Mouse (Mus musculus) lung, embryonic 15.5 days (tissue): ENCODE results near the gene 6820408C15Rik. TPM values are rescaled to one million over a fixed set of nuclear protein-coding genes. Genes with fewer than 3 reads are reported as not detected.
"Not testable (repeated sequence)": the region's sequence is repeated elsewhere in the genome, so short reads cannot be mapped to it uniquely, and the experiment has no call there.

Source experiments
- ATAC-seq: fragments of 200-750 bp; cut with Nextera tagmentation; 2 replicates; pipeline ENCODE4 v1.8.0; 2017; ENCODE audit warnings: moderate number of reproducible peaks, borderline replicate concordance; ENCODE audit not compliant: low FRiP score, low TSS enrichment; ENCODE audit errors: extremely low read depth
- H3K27ac ChIP-seq: fragments of 300-500 bp; sonication (generic); 2 replicates; pipeline ENCODE4 v1.5.1; 2015; ENCODE audit warnings: moderate library complexity, mild to moderate bottlenecking, inconsistent platforms
- H3K27me3 ChIP-seq: fragments of 300-500 bp; sonication (generic); 2 replicates; pipeline ENCODE4 v1.6.1; 2015; ENCODE audit warnings: inconsistent platforms
- H3K36me3 ChIP-seq: fragments of 300-500 bp; sonication (generic); 2 replicates; pipeline ENCODE4 v1.6.1; 2015; ENCODE audit warnings: inconsistent platforms
- H3K4me1 ChIP-seq: fragments of 300-500 bp; sonication (generic); 2 replicates; pipeline ENCODE4 v1.6.1; 2015; ENCODE audit warnings: inconsistent platforms
- H3K4me2 ChIP-seq: fragments of 300-500 bp; sonication (generic); 2 replicates; pipeline ENCODE4 v1.6.1; 2015; ENCODE audit warnings: inconsistent platforms, mild to moderate bottlenecking, moderate library complexity
- H3K4me3 ChIP-seq: fragments of 300-500 bp; sonication (generic); 2 replicates; pipeline ENCODE4 v1.5.1; 2015; ENCODE audit warnings: mild to moderate bottlenecking, inconsistent platforms
- H3K9ac ChIP-seq: fragments of 300-500 bp; sonication (generic); 2 replicates; pipeline ENCODE4 v1.6.1; 2015; ENCODE audit warnings: inconsistent platforms
- H3K9me3 ChIP-seq: fragments of 300-500 bp; sonication (generic); 2 replicates; pipeline ENCODE4 v1.6.1; 2016; ENCODE audit warnings: inconsistent platforms
- WGBS: fragments of 180-500 bp; shearing (Covaris S2); methylation state at CpG from one replicate; pipeline ENCODE4 v1.1.7; 2015; 5-methylcytosine and 5-hydroxymethylcytosine counted together
- polyA plus RNA-seq: library from polyadenylated mRNA; unstranded; fragments of >200 nt; fragmentation: Nextera tagmentation; extraction: Ambion mirVana; gene quantifications from 2 replicates; pipeline ENCODE4 v1.2.1, GENCODE M21; 2015

The 6820408C15Rik gene
- polyA plus RNA-seq, 1 experiment from 2014 or later, result 3.0 TPM

DNA sequence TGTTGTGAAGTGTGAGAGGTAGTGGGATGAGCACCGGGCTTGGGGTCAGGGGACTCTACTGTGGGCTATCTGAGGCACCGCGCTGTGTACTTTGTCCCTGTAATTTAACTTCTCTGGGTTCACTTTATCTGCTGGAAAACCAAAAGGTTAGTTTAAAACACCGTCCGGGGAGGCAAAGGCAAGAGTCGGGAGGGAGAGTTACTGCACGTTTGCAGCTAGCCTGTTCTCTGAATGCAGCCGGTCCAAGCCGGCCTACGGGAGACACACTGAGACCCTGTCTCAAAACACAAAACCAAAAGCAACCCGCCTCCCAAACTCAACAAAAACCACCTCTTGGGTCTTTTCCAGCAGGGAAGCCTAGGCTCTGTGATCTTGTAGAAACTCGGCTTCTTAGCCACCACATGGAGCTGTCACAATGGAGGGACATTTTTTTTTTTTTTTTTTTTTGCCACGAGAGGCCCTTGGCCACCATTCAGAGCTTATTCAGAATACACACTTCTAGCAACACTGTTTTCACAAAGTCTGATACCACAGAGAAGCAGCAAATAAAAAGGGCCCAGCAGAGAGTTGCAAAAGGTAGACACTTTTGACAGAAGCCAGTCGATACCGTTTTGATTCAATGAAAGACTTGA, 2.7 kb upstream of the 6820408C15Rik start:
- no peak for ATAC-seq
- H3K9me3 ChIP-seq, result no peaks in the 10 kb centered on the region
- WGBS, result 2% methylated on average over 15 of the region's 15 CpGs
- peak overlapping the region; percentile 82 for H3K4me2 ChIP-seq
- H3K27ac ChIP-seq, result peak overlapping the region; percentile 99
- H3K27me3 ChIP-seq, result no peaks in the 10 kb centered on the region
- peak overlapping the region; percentile 81 for H3K4me3 ChIP-seq
- H3K9ac ChIP-seq, result peak overlapping the region; percentile 94
- H3K36me3 ChIP-seq, result no peaks in the 10 kb centered on the region
- peaks cover 33% of the 10 kb centered on the region for H3K4me1 ChIP-seq

DNA sequence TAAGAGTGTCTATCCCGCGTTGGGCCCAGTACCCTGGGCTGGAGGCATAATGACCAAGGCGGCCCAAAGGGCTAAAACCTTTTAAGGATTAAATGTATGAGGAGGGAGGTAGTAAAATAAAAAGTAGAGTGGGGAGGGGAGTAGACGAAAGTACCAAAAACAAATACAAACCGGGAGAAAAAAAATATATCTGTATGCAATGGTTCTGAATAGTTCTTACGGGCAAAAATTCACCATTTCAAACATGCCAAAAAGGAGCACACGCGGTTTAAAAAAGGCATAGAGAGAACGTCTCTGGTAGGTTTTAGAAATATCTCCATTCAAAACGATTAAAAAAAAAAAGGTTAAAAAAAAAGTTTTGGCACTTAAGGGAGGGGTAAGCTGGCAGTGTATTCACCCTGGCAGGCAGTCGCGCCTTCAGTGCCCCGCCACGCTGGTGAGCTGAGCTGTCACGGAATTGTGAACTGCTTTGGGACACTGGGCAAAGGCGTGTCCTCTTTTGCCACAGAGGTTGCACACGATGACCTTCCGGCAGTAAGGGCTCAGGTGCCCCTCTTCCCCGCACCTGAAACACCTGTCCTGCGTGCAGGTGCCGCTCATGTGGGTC, 2.1 kb upstream of the 6820408C15Rik start:
- peak overlapping the region; percentile 94 for H3K9ac ChIP-seq
- H3K4me3 ChIP-seq, result peak overlapping the region; percentile 81
- no peaks in the 10 kb centered on the region for H3K27me3 ChIP-seq
- H3K36me3 ChIP-seq, result no peaks in the 10 kb centered on the region
- peak overlapping the region; percentile 82 for H3K4me2 ChIP-seq
- H3K4me1 ChIP-seq, result peaks cover 33% of the 10 kb centered on the region
- peak overlapping the region; percentile 99 for H3K27ac ChIP-seq
- H3K9me3 ChIP-seq, result no peaks in the 10 kb centered on the region
- WGBS, result 2% methylated on average over 21 of the region's 21 CpGs
- no peak for ATAC-seq

DNA sequence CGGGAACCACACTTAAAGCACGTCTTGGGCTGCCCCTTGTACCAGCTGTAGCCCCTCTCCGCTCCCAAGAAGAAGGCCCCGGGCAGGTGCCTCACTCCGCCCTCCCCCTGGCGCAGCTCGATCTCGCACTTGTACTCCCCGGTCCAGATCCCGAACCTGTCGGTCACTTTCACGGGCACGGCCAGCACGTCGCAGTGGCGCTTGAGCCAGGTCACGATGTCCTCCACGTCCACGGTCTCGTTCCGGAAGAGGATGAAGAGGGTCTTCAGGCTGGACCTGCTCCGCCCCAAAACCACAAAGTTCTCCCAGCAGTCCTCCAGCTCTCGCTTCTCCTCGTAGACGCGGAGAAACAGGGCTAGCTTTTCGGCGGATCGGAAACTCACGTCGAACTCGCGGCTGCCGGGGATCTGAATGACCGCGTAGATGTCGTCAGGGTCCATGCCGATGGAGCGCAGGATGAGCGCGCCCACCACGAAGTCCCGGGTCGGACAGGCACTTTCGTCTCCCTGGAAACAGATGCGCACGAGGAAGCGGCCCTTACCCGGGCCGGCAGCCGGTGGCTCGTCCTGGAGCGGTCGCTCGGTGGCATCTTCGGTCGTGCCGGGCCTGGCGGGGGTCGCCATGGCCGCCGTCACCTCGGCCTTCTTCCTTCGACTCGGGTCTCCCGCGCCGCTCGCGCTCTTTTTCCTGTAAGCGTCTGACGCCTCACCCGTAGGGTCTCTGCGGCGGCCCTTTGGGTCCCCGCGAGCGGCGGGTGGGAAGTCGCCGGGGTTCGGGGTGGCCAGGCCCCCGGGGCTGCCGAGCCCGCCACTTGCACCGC, 1.4 kb upstream of the 6820408C15Rik start:
- H3K4me3 ChIP-seq, result peak overlapping the region; percentile 81
- peak overlapping the region; percentile 82 for H3K4me2 ChIP-seq
- no peaks in the 10 kb centered on the region for H3K36me3 ChIP-seq
- H3K27me3 ChIP-seq, result no peaks in the 10 kb centered on the region
- H3K27ac ChIP-seq, result peak overlapping the region; percentile 99
- ATAC-seq, result no peak
- under 1% methylated on average over 86 of the region's 86 CpGs for WGBS
- H3K9ac ChIP-seq, result peak overlapping the region; percentile 94
- H3K4me1 ChIP-seq, result peaks cover 33% of the 10 kb centered on the region
- H3K9me3 ChIP-seq, result no peaks in the 10 kb centered on the region

DNA sequence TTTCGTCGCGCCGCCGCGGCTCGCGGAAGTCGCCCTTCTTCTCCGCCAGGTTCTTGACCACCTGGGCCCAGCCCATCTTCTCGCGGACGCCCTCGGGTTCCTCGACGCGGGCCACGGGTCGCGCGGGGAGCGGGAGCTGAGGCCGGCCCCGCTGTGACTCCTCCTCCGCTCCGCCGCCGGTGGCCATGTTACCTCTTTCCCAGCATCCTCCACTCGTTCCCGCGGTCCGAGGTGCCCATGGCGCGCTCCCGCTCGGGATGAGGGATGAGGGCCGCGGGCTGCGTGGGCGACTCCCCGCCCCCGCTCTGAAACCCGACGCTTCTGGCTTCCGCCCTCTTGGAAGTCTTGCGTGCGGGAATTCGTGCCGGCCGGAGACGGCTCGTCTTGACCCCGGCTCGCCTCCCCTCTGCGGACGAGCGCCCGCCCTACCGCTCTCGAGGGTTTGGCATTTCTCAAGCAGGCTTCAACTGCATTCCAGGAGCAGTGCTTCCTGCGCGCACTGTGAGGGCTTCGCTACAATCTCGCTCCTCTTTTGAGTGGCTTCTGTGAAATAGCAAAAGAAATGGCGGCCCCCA, 709 bp upstream of the 6820408C15Rik start, which contains the start of gene Zcchc3:
Gene Zcchc3, minus strand, starts transcription at position 437 of the 575 bp plus-strand sequence.
- peak within 1 kb of the TSS; percentile 82 for H3K4me2 ChIP-seq
- no peaks in the 10 kb centered on the region for H3K36me3 ChIP-seq
- ATAC-seq, result peak; percentile 85
- H3K27me3 ChIP-seq, result no peaks in the 10 kb centered on the region
- H3K9me3 ChIP-seq, result no peaks in the 10 kb centered on the region
- peak within 1 kb of the TSS; percentile 99 for H3K27ac ChIP-seq
- peak within 1 kb of the TSS; percentile 94 for H3K9ac ChIP-seq
- H3K4me3 ChIP-seq, result peak within 1 kb of the TSS; percentile 81
- peaks cover 27% of the 10 kb centered on the region for H3K4me1 ChIP-seq
- under 1% methylated on average over 64 of the region's 65 CpGs for WGBS

- Histone ChIP-seq H3K4me2 (peak overlapping the region; percentile 82), H3K4me1 (peaks cover 16% of the 10 kb centered on the region), H3K9ac (peak overlapping the region; percentile 94; the same call in 1 of the 2 replicates), H3K36me3 (no peaks in the 10 kb centered on the region), H3K4me3 (peak overlapping the region; percentile 81), H3K27me3 (no peaks in the 10 kb centered on the region), H3K27ac (peak overlapping the region; percentile 99), H3K9me3 (no peaks in the 10 kb centered on the region)
- 92% methylated on average over 3 of the region's 3 CpGs for WGBS
- no peak for ATAC-seq
Measured at GRCm38 (mm10) chr2:152415786-152416185, 399 bp downstream of the 6820408C15Rik start.

DNA sequence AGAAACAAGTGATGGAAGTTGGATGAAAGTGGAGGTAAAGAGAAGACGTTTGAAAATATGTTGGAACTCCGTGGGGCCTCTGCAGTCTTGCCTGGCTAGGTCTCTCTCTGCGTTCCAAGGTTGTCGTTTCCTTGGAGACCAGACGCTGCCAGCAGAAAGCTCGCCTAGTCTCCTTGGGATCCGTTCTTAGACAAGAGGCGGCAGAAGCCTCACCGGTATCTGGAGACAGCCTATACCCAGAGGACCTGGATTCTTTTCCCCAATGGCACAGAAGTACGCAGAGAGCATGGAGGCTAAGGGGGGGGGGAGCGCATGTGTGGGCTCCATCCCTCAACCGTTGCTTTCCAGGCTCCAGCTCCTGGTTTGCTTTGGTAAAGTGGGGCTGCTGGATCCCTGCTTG, 12.1 kb downstream of the 6820408C15Rik start:
- H3K4me1 ChIP-seq, result peaks cover 11% of the 10 kb centered on the region
- no peaks in the 10 kb centered on the region for H3K9me3 ChIP-seq
- no peak overlapping the region for H3K27ac ChIP-seq
- peak overlapping the region; percentile 43 for H3K4me2 ChIP-seq
- H3K27me3 ChIP-seq, result no peaks in the 10 kb centered on the region
- H3K36me3 ChIP-seq, result no peaks in the 10 kb centered on the region
- H3K9ac ChIP-seq, result no peak overlapping the region
- no peak for ATAC-seq
- H3K4me3 ChIP-seq, result no peak overlapping the region; the same call in 1 of the 2 replicates
- WGBS, result 4% methylated on average over 12 of the region's 12 CpGs

DNA sequence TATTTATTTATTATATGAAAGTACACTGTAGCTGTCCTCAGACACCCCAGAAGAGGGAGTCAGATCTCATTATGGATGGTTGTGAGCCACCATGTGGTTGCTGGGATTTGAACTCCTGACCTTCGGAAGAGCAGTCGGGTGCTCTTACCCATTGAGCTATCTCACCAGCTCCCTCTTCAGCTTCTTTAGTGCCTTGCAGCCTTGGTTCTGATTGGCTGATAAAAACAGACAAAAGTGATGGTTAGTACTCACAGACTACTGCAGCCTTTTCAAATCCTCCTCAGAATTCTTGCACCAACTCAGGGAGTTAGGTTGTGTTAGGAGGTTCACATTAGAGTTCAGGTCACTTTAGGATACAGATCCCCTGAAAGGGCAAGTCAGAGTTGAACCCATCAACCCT, 13.1 kb downstream of the 6820408C15Rik start:
- H3K9me3 ChIP-seq, H3K9ac ChIP-seq, ATAC-seq, H3K27me3 ChIP-seq, H3K4me2 ChIP-seq, H3K4me3 ChIP-seq, H3K27ac ChIP-seq, H3K36me3 ChIP-seq: not testable (repeated sequence)
- 83% methylated on average over 2 of the region's 2 CpGs for WGBS
- peaks cover 11% of the 10 kb centered on the region for H3K4me1 ChIP-seq

DNA sequence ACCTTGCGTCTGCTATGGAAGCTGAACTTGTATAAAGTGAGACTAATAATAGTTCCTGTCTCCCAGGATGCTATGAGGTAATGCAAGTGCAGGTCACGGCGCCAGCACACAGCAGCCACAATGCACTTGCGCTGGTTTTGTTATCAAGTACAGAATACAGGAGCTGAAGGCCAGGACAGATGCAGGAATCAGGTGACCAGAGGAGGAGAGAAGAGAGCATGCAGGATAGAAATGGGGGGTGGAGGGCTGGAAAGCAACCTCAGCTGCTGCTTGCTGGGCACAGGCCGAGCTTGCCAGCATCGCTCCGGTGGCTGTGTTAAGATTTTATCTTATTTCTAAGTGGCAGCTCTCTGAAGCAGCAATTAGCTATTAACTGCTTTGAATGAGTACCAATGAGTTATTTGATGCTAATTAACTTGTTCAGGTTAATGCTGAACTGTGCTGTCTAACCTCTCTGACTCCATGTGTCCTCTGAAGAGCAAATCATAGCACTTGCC, 21.1 kb downstream of the 6820408C15Rik start:
- ATAC-seq, result no peak
- H3K9me3 ChIP-seq, result no peaks in the 10 kb centered on the region
- no peak overlapping the region for H3K27ac ChIP-seq
- 78% methylated on average over 7 of the region's 7 CpGs for WGBS
- H3K4me3 ChIP-seq, result no peak overlapping the region
- no peak overlapping the region for H3K9ac ChIP-seq
- no peak overlapping the region for H3K4me2 ChIP-seq
- peaks cover 10% of the 10 kb centered on the region; the same call in 1 of the 2 replicates for H3K4me1 ChIP-seq
- H3K27me3 ChIP-seq, result no peaks in the 10 kb centered on the region
- no peaks in the 10 kb centered on the region for H3K36me3 ChIP-seq

DNA sequence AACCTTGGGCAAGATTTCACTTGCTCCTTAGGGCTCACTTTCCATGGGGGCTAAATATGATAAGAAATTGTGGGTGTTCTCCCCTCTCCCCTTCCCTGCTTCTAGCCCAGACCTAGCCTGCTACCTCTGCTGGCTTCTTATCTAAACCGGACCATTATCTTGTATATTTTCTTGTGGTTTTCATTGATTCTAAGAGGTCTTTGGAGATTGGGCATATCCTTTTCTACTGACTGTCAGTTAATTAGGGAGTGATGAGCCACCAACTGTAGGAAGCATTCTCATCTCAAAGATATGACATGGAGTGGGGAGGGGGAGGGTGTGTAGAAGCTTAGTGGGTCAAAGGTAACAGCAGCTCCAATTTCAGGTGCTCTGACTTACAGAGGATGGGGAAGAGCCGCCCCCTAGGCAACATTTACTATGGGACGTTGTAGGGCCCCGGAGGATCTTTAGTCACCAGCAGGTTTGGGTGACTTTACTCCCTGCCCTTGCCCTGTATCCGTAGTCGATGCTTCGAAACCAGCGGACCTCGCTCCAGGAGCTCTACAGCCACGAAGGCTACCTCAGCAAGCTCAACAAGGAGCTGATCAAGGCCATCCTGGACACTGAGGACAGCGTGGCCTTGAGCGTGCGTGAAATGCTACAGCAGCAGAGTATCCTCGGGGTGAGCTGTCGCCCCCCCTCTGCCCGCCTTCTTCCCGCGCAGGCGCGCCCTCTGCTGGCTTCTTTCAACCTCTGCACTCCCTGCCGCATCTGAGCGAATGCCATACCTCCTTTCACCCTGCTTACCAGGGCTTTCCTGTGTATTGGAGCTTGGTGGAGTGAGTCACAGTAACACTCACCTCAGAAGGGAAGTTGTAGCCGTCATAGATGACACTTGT, 21.8 kb downstream of the 6820408C15Rik start:
- WGBS, result 3% methylated on average over 23 of the region's 23 CpGs
- Histone ChIP-seq H3K4me1 (peaks cover 10% of the 10 kb centered on the region; the same call in 1 of the 2 replicates), H3K36me3 (no peaks in the 10 kb centered on the region), H3K27me3 (no peaks in the 10 kb centered on the region), H3K9ac (peak overlapping the region; percentile 33; the same call in 1 of the 2 replicates), H3K27ac (no peak overlapping the region), H3K4me2 (peak overlapping the region; percentile 73), H3K9me3 (no peaks in the 10 kb centered on the region), H3K4me3 (peak overlapping the region; percentile 29)
- ATAC-seq, result peak; percentile 81; the same call in 1 of the 2 replicates

GRCm38 (mm10) chr2:152438963-152439362, 23.6 kb downstream of the 6820408C15Rik start:
- WGBS, result 64% methylated on average over 1 of the region's 1 CpGs
- H3K9me3 ChIP-seq, result no peaks in the 10 kb centered on the region
- no peaks in the 10 kb centered on the region for H3K36me3 ChIP-seq
- H3K4me3 ChIP-seq, result no peak overlapping the region
- no peak for ATAC-seq
- H3K9ac ChIP-seq, result no peak overlapping the region
- no peaks in the 10 kb centered on the region for H3K27me3 ChIP-seq
- no peak overlapping the region for H3K4me2 ChIP-seq
- peaks cover 10% of the 10 kb centered on the region; the same call in 1 of the 2 replicates for H3K4me1 ChIP-seq
- H3K27ac ChIP-seq, result peak overlapping the region; percentile 46; the same call in 1 of the 2 replicates
